Mouse (Mus musculus) ES-E14 (cell line): ENCODE measurements around the gene Lrrc41.

Experiments used
- CHD2 ChIP-seq: IDR thresholded peaks from 2 replicates; pipeline ENCODE4 v1.6.1; 2014; ENCODE audit warnings: mild to moderate bottlenecking, low read depth, low read length, inconsistent platforms
- HCFC1 ChIP-seq: IDR thresholded peaks from 2 replicates; pipeline ENCODE4 v1.6.1; 2012; ENCODE audit warnings: low read length, inconsistent platforms, borderline replicate concordance; ENCODE audit not compliant: insufficient read depth
- MAFK ChIP-seq: IDR thresholded peaks from 2 replicates; pipeline ENCODE4 v1.6.1; 2014; ENCODE audit warnings: mild to moderate bottlenecking, low read depth, low read length, inconsistent platforms; ENCODE audit not compliant: insufficient read depth
- ZC3H11A ChIP-seq: IDR thresholded peaks from 2 replicates; pipeline ENCODE4 v1.6.1; 2012; ENCODE audit warnings: low read depth, mild to moderate bottlenecking, inconsistent platforms, low read length, borderline replicate concordance

DNA sequence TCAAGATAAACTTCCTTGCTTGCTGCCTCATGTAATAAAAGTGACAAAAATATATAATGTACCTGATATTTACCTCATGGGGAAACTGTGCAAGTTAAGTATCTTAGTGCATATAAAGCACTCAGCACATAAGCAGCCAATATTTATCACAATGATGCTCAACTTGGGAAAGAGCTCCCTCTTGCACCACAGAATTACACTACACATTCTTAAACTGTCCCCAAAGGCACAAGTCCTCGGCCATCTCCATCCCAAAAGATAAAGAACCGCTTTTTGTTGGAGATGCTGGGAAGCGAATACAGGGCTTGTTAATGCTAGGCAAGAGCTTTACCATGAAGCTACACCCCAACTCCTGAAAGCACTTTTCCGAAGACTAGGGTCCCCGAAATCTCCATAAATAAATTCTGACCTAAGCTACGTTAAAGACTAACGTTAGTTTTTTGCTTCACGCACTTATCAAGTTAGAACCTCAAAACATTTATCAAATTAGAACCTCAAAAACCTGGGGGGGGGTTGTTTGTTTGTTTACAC, 859 bp upstream of the Lrrc41 start:
- TF ChIP-seq HCFC1 (no peak), ZC3H11A (no peak), CHD2 (no peak), MAFK (no peak)
